Mouse (Mus musculus) spleen, postnatal 10 days (tissue): Measurements from ENCODE around the gene Nudt1.
A peak's percentile ranks its signal among the peaks of the same experiment; 100 is the strongest.
"Not testable (repeated sequence)": the region's sequence is repeated elsewhere in the genome, so short reads cannot be mapped to it uniquely, and the experiment has no call there.

ENCODE experiments used
- DNase-seq, 2 experiments: peaks; one replicate each; pipeline ENCODE4 v3.0.0; 2021 to 2022; ENCODE audit warnings: low spot score in 2 of 2

Gene Nudt1

GRCm38 (mm10) chr5:140342880-140343279 lies 21.4 kb downstream of the Nudt1 start:
- DNase-seq = no peak

GRCm38 (mm10) chr5:140345244-140345643 lies 23.8 kb downstream of the Nudt1 start:
- DNase-seq = no peak

GRCm38 (mm10) chr5:140346050-140346449 lies 24.6 kb downstream of the Nudt1 start:
- no peak for DNase-seq

GRCm38 (mm10) chr5:140349882-140350281 lies 28.4 kb downstream of the Nudt1 start:
- no peak for DNase-seq

- no peak for DNase-seq
These were observed 29.5 kb downstream of the Nudt1 start for GRCm38 (mm10) chr5:140350731-140351497.

DNA sequence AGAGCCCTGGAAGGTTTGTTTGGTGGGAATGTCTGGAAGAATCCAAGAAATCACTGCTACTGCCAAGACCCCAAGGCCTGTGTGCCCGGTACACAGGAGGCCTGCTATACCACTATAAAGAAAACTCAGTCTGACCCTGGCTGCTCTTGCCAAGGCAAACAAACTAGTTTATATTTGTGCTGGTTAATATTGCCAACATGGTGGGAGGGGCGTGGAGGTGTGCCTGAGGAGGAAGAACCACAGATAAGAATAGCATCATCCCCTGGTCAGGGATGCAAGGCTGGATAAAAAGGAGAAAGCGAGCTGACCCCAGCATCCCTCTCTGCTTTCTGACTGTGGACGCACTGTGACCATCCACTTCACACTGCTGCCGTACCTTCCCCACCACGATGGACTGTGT lies 30.9 kb downstream of the Nudt1 start:
- no peak for DNase-seq

GRCm38 (mm10) chr5:140355934-140356333 lies 34.5 kb downstream of the Nudt1 start:
- no peak for DNase-seq

DNA sequence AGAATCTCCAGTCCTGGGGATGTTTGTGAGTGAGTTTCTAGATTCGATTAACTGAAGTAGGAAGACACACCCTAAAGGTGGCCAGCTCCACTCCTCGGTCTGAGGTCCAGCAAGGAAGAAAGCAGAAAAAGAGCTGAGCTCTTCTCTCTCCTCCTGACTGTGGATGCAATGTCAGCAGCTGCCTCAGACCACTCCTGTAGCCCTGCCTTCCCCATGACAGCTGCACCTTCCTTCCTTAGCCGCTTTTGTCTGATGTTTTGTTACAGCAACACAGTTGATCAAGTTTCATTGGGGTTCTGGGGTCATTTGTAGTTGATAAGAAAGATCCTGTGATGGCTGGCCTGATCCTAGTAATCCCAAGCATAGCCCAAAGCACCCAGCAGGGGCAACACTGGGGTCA lies 36.0 kb downstream of the Nudt1 start:
- no peak for DNase-seq

- no peak for DNase-seq
These were observed 38.6 kb downstream of the Nudt1 start for GRCm38 (mm10) chr5:140359930-140360674.

DNA sequence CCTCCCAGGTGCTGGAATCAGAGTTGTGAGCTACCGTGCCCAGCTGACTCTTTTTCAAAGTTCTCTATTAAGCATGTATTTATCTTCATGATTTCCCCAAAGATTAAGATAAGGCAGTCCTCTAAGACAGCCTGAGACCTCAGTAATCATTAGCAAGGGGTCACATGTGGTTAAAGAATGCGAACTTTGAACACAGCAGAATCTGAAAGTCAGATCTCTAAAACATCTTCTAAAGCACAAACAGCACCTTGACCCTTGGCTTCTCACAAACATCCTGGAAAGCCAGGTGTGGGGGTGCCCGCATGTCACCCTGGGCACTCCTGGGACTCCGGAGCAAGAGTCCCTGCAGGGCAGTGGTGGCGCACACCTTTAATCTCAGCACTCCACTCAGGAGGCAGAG lies 43.0 kb downstream of the Nudt1 start:
- DNase-seq = no peak

DNA sequence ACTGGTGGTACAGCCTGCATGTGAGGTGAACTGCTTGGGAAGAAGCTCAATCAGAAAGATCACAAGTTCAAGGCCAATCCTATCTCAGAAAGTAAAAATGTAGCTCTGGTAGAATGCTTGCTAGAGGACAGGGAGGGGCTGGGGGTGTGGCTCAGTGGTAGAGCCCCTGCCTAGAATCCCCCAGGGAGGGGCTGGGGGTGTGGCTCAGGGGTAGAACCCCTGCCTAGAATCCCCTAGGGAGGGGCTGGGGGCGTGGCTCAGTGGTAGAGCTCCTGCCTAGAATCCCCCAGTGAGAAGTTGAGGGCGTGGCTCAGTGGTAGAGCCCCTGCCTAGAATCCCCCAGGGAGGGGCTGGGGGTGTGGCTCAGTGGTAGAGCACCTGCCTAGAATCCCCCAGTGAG lies 46.7 kb downstream of the Nudt1 start:
- not testable (repeated sequence) for DNase-seq

DNA sequence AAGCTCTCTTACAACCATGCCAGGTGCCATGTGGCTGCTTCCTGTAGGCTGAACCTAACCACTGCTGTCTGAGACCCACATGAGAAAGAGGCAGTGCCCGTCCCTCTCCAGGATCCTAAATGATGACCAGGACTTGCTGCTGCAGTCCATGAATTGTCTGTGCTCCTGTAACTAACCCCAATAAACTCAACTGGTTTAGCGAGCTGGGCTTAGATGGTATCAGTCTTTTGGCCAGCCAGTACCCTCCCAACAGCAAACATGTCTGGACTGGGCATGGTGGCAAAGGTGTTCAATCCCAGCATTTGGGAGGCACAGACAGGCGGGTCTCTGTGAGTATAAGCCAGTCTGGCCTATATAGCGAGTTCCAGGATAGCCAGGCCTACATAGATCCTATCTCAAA lies 47.5 kb downstream of the Nudt1 start:
- no peak for DNase-seq

DNA sequence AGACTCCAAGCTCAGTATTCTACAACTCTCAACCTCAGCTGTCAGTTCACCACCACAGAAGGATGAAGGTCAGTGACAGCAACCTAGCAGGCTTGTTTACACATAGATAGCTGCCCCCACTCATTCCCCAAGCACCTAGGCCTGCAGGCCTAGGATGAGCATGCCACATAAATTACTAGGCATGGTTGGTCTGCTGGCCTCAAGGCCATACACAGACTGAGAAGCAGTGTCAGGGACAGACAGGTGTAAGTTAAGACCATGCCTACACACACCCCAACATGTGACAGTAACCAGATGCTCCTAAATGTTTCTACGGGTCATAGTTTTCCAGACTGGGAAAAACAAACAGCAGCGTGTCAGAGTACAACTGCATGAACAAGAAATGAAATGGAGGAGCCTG lies 48.0 kb downstream of the Nudt1 start:
- no peak for DNase-seq

DNA sequence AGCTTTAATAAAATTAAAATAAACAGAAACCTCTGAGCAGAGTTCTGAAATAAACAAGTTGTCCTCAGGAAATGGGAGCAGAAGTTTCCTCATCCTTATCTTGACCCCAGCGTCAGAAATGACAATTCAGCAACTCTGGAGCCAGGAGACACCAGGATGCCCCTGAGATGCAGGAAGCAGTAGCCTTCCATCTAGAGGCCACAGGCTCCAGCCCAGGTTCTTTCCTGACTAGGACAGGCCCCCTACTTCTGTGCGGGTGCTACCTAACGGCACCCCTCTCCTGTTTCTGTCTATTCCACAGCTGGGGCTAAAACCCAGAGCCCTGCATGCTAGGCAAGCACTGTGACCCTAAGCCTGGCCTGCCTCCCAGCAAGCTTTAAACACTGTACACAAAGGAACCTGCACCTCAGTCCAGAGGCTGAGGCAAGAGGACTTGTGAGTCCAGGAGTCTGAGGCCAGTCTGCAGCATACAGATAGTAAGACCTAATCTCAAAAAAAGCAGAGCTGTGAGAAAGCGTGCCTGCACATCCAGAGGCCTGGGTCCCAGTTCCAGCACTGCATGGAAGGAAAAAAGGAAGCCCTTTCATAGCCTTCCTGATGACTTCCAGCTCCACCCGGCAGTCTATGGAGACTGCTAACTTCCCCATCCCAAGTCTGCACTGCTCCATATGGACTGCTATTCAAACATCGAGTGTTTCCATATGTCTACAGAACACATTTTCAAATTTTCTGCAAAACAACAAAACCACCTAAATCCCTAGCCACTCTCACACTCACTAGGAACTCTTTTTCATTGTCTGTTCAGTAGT lies 49.2 kb downstream of the Nudt1 start:
- no peak for DNase-seq

GRCm38 (mm10) chr5:140371671-140372070 lies 50.2 kb downstream of the Nudt1 start:
- no peak for DNase-seq

DNA sequence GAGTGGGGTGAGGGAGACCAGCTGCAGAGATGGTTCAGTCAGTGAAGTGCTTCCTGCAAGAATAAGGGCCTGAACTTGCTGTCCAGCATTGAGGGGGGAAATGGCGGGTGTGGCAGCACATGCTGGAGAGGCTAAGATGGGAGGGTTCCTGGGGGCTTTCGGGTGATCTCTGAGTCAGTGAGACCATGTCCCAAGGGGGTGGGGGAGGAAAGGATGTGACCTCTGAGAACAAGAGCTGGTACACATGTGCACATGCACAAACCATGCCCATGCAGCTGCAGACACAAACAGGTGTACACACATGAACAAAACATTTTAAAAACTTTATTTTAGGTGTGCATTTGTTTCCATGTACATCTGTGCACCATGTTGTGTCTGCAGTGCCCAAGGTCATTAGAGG lies 52.3 kb downstream of the Nudt1 start:
- DNase-seq = peak in 1 of 2 experiments; percentile 42

DNA sequence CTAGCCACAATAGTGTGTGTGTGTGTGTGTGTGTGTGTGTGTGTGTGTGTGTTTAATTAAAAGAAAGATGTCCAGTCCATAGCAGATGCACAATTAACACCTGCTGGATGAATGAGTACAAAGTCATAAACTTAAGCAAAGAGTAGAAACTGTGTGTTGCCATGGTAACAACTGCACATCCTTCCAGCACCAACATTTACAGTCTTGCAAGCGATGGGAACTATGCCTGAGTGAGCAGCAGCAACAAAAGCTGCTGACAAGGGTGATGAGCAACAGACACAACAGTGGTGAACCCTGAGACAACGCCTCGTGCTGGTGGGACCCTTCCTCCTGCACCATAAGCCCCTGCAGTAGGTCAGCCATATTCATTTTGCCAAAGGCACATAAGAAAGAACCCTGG lies 52.8 kb downstream of the Nudt1 start:
- DNase-seq = peak in 1 of 2 experiments; percentile 48

DNA sequence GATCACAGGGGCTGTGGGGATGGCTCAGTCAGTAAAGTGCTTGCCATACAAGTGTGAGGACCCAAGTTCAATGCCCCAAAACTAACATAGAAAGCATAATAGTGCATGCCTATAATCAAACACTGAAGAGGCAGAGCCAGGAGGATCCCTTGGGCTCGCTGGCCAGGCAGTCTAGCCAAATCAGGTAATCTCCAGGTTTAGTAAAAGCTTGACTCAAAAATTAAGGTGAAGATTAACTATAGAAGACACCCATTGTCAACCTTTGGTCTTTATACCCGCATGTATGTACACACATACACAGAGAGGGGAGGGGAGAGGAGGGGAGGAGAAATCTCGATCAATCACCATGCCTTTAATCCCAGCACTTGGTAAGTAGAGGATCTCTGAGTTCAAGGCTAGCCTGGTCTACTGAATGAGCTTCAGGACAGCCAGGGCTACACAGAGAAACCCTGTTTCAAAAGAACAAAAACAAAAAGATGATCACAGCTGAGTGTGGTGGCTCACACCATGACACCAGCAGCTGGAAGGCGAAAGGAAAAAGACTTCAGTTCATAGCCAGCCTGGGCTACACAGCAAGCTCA lies 53.9 kb downstream of the Nudt1 start:
- no peak for DNase-seq

- no peak for DNase-seq
These were observed 56.8 kb downstream of the Nudt1 start for GRCm38 (mm10) chr5:140378121-140378853.

GRCm38 (mm10) chr5:140379299-140379698 lies 57.8 kb downstream of the Nudt1 start:
- no peak for DNase-seq

DNA sequence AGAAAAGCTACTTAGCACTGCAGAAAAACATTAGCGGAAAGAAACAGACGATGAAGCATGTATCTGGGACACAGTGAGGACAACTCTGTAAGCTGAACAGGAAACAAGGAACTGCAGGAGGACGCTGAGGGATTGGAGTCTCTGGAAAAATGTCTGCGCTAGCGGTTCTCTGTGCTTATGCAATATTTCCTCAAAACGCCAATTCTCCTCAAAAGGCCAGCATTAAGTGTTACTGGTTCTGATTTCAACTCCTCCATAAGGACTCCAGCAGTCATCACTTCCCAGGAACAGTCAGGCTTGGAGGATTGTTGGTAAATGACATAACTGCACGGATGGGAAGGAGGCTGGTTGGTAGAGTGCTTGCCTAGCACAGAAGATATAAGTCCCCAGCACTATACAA lies 59.7 kb downstream of the Nudt1 start:
- no peak for DNase-seq
